Mouse (Mus musculus) brain, embryonic 14.5 days (tissue): Measurements from ENCODE around the gene Gm44503. TPM values are rescaled to one million over a fixed set of nuclear protein-coding genes. Genes with fewer than 3 reads are reported as not detected.

Experiments used
- DNase-seq: peaks from one replicate; pipeline ENCODE4 v3.0.0-alpha.2; 2011; ENCODE audit warnings: low read depth
- CTCF ChIP-seq: fragments of 200-500 bp; IDR thresholded peaks from 2 replicates; pipeline ENCODE4 v1.5.1; 2012; ENCODE audit warnings: inconsistent platforms, mild to moderate bottlenecking, moderate library complexity, borderline replicate concordance; ENCODE audit not compliant: insufficient read depth, insufficient read length; ENCODE audit errors: extremely low read depth
- POLR2A ChIP-seq: fragments of 200-500 bp; IDR thresholded peaks from 2 replicates; pipeline ENCODE4 v1.6.1; 2012; ENCODE audit warnings: mild to moderate bottlenecking, inconsistent platforms, borderline replicate concordance; ENCODE audit not compliant: poor library complexity, insufficient read depth, insufficient read length, severe bottlenecking; ENCODE audit errors: extremely low read depth
- polyA plus RNA-seq: library from polyadenylated mRNA; depleted of rRNA; stranded (reverse); fragments of >200 nt; gene quantifications from 2 replicates; pipeline ENCODE4 v1.2.3, GENCODE M21; 2012

The Gm44503 gene
- polyA plus RNA-seq, 1 experiment = not detected

DNA sequence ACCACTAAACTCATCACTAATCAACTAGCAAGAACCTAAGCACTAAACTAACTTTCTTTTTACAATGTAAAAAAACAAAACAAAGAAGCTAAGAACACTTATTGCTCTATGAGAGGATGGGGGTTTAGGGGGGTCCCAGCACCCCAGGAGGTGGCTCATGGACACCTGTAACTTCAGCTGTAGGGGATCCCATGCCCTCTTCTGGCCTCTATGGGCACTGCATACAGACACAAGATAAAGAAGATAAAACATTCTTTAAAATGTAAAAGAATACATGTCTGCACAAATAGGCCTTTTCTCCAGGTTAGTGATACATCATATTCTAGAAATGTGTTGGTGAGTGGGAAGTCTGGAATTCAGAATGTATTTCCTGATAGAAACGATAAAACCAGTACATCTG lies 74.8 kb downstream of the Gm44503 start:
- no peak for DNase-seq
- 0 out of 2 replicates have a peak, but pooled peaks have one; percentile 6 for TF ChIP-seq CTCF
- no peak for TF ChIP-seq POLR2A

DNA sequence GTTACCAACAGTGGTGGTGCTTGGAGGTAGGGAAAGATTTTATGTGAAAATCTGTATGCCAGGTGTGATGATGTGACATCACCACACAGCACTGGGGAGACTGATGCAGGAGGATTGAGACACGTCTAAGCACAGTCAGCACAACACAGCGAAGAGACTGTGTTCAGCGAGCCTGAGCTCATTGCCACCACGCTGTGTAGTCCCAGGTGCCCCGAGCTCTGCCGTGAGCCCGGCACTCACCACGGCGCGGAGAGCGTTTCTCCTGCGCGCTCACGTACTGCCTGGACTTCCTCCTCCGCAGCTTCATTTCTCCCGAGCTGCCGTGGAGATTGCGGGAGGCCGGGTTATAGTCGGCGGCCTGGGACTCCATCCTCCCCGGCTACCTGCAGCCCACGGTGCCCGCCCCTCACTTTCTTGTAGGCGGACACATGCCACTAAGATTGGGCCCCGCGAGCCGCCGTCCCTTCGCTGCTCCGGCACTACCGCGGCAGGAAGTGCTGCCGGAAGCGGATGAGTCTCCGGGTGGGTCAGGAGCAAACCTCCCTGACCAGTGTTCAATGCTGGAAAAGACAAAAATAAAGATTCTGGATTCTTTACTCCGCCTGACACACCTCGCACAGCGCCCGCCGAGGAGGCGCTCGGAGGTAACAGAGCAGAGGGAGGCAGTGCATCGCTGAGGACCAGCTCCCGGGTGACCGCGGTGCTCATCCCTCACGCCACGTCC lies 80.7 kb downstream of the Gm44503 start:
- DNase-seq = peak; percentile 97
- TF ChIP-seq POLR2A = peak; percentile 8; the same call in 1 of the 2 replicates
- no peak for TF ChIP-seq CTCF

DNA sequence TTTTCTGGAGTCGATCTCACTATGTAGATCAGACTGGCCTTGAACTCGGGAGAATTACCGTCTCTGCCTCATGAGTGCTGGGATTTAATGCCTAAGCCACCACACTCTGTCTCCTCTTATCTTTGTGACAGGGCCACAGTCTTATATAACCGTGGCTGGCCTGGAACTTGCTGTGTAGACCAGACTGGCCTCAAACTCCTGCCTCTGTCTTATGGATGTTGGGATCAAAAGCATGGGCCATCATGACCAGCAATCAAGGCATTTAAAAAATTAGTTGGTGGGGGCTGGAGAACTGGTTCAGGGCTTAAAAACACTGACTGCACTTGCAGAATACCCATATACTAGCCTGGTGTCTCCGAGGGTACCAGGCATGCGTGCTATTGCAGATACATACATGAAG lies 81.4 kb downstream of the Gm44503 start, which contains the start of gene Pigb:
Pigb (minus strand) TSS at position 299 of the 400 bp plus-strand sequence.
- DNase-seq = no peak
- TF ChIP-seq POLR2A = no peak
- no peak for TF ChIP-seq CTCF

DNA sequence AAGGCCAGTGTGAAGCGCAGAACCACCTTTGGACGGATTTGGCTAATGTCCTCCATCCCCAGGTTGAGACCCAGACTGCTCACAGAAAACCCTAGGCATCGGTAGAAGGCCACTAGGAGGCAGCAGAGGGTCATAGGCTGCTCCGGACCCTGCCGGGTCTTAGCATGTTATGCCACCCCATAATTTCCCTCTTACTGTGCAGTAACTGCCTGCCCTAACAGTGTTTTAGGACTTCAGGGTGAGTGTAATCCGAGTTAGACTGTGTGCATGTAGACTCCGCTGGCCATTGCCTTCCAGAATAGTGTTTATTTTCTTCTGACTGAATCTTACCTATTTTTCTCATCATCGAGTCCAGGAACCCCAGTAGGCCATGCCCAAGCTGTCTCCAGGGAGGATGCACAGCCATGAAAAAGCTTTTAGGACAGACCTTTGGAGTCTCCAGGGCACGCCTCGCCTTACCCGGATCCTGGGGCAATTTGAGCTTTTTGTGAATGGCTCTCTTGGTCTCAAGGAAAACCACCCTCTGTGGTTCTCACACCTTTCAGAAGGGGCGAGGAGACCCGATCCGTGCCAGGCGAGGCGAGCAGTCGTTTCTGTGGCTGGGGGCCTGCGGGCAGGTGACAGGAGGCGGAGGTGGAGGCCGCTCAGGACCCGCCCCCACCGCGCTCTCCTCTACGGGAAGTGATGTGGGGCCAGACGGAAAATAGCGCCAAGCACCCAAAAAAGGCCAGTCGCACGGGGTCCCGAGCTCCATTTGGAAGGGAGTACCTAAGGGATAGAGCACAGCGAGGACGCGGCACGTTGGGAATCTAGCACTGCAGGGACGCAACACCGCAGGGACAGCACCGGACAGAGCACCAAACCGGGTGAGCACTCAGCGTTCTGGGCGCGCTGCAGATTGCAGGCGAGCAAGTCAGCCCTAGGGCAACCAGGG lies 85.8 kb downstream of the Gm44503 start, which contains the start of gene Rab27a:
Rab27a (plus strand) TSS at position 709 of the 934 bp plus-strand sequence.
- DNase-seq = peak; percentile 82
- peak; percentile 90 for TF ChIP-seq CTCF
- no peak for TF ChIP-seq POLR2A

DNA sequence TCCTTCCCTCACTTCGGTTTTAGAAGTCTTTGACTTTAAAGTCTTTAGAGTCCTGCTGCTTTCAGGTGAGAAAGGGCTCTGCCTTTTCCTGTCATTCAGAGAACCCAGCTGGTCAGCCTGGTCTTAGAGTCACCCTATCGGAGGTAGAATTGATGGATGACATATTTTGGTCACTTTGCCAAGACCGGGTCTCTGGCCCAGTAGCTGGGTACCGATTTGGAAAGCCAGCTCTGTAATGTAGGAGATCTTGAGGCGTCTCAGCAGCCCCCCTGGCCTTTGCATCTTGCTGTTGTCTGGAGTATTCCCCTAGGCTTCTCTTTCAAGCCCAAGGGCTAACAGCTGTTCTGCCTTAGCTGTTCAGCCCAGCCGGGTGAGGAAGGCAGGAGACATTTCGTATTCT lies 86.6 kb downstream of the Gm44503 start:
- peak; percentile 11 for DNase-seq
- TF ChIP-seq POLR2A (no peak), CTCF (no peak)

DNA sequence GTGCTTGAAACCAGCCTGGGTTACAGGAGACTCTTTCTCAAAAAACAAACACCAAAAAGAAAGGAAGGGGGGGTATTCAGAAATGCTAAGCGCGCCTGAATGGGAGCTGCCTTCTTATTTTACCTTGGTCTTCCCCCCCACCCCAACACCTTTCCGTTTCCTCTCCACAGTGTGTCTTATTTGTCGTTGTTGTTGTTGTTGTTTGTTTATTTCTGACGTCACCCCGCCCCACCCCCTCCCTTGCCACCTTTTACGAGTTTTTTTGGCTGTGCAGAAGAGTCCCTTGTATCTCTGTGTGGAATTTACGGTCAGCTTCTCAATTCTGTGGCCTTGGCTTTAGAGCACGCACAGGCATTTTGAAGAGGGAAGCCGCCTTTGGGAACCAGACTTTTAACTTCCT lies 87.1 kb downstream of the Gm44503 start:
- TF ChIP-seq POLR2A (no peak), CTCF (no peak)
- no peak for DNase-seq

DNA sequence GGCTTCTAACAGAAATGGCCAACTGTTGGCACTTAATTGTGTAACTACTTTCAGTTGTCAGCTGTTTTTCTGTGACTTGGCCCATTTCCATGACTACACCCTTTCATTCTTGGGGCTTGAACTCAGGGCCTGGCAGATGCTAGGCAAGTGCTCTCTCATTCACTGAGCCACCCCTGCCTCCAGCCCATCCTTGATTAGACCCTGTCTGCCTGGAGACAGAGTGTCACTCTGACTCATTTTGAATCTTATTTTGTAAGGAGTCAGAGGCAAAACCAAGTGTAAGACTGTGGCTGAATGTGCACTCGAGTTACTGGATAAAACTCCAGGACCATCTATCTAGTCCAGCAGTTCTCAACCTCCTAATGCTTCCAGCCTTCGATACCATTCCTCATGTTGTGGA lies 89.3 kb downstream of the Gm44503 start:
- no peak for DNase-seq
- no peak for TF ChIP-seq POLR2A
- no peak for TF ChIP-seq CTCF

DNA sequence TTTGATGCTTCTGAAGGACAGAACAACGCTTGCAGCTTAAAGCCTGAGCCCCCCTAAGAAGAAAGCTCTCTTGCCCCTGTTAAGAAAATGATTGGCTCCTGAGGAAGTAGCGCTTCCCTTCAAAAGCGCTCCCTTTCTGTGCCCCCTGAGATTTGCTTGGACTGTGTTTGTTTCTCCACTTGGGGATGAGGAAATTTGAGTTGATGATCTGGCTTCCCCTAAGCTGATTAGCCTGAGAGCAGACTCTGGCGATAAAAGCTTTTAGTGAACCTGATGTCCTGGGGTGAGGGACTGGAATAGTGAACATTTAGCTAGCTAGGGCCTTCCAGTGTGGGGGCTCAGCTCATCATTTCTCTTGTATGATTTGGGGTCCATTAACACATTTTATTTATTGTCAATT lies 90.3 kb downstream of the Gm44503 start:
- no peak for TF ChIP-seq POLR2A
- TF ChIP-seq CTCF = no peak
- peak; percentile 46 for DNase-seq

DNA sequence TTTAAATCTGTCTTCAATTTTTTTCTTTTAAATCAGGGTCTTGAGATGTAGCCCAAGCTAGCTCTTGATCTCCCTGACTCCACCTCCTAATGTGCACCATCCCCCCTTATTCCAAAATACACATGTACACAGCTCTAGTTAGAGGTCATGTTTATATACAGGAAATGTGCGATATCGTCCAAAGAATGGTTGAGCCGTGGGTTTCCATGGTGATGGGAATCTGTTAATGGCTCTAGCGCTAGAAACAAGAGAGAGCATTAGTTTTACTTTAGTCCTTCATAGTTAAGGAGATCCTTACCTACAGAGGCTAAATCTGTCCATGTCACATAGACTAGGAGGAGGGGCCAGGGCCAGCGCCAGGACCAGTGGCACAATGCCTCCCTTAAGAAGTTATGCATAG lies 91.2 kb downstream of the Gm44503 start:
- no peak for TF ChIP-seq CTCF
- TF ChIP-seq POLR2A = no peak
- peak; percentile 19 for DNase-seq

DNA sequence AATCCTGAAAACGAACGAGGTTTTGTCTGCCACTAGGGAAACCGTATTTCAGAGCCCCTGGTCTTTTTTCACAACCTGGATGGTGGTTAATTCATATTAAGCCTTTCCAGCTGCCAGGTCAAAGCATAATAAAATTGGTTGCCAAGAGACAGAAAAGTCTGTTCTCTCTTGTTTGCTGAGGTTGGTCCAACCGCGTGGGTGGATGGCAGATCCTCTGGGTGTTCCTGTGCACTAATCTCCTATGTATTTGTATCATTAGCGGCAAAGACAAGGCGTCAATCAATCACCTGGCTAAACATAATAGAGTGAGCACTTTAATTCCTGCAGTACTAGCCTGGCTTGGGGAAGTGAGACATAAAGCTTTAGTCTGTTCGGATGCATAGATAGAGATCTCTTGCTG lies 92.0 kb downstream of the Gm44503 start:
- peak; percentile 24 for DNase-seq

DNA sequence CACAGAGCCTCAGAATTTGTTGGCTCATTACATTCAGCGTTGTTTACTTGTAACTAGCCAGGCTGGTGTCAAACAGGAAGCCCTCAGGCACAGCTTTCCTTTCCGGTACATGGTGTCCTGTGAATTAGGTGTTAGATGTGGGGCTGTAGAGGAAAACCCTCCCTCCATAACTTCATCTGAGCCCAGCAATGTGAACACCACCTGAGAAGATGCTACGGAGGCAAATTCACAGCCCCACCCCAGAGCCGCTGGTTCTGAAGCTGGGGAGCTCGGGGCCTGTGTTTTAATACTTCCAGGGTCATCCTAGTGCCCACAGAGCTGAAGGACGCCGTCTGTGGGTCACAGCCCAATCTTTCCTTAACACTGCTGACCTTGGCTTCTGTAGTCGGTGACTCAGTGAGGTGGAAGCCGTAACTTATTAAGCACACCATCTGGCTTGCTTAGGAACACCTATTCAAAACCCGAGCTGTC lies 96.8 kb downstream of the Gm44503 start:
- no peak for TF ChIP-seq POLR2A
- no peak for TF ChIP-seq CTCF
- DNase-seq = no peak

More for the DNA sequence above, 92.0 kb downstream of the Gm44503 start:
- TF ChIP-seq CTCF (no peak), POLR2A (no peak)
